Mouse (Mus musculus) retina, postnatal 1 day (tissue): ENCODE measurements around the gene Galns.

Source experiments
- DNase-seq: peaks from one replicate; pipeline ENCODE4 v3.0.0-alpha.2; 2012

The Galns gene

GRCm38 (mm10) chr8:122531312-122531711 is 80.0 kb downstream of the Galns start:
- DNase-seq = no peak

DNA sequence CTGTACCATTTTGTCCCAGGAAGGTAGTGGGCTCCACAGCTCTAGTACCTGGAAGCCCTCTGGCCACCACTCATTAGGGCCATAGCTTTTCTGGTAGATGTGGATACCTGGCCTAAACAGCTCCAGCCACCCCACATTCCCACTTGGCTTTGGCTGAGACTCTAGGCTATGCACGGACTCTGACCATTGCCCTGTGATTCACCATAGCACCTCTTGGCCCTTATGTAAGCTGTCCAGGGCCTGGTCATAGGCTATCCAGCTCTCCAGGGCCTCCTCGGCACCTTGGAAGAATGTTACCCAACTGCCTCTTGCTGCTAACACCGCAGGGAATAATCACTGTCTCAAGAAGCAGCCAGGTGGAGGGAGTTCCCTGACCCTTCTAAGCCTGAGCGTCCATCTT is 82.1 kb downstream of the Galns start:
- DNase-seq = no peak
